Mouse (Mus musculus) cortical plate, adult 2 months (tissue): ENCODE results near the gene Ubn1.

Experiments
- CTCF ChIP-seq: fragments of 200-500 bp; IDR thresholded peaks from 2 replicates; pipeline ENCODE4 v1.5.1; 2011; ENCODE audit warnings: mild to moderate bottlenecking, control low read depth, low read length; ENCODE audit not compliant: insufficient read depth; ENCODE audit errors: extremely low read depth
- POLR2A ChIP-seq: fragments of 200-500 bp; IDR thresholded peaks from 2 replicates; pipeline ENCODE4 v1.6.1; 2011; ENCODE audit warnings: mild to moderate bottlenecking, low read length, control low read depth; ENCODE audit not compliant: insufficient read depth; ENCODE audit errors: extremely low read depth

- TF ChIP-seq POLR2A (no peak), CTCF (no peak)
Measured at GRCm38 (mm10) chr16:5113582-5113981, 63.7 kb downstream of the Ubn1 start.
